Mouse (Mus musculus): ENCODE measurements around the gene Glyctk.
A peak's percentile ranks its signal among the peaks of the same experiment; 100 is the strongest.

The Glyctk gene

DNA sequence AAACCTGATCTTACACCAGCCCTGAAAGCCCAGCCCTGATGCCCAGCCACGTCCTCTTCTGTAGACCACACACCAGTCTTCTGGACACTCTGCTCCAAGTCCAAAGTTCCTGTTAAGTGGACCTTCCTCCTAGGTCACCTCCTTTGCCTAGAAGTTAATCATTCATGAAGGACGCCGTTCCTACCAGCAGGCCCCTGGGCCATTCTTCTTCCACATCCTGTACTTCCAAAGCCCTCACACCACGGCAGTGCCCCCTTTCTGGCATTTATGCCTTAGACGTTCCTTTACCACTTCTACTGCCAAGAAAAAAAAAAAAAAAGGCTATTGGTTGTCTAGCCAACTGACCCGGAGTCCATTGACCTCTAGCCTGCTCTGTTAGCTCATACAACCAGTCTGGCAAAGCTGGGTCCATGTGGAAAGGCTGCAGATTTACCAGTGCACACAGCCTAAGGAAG, at the start of gene Glyctk:
Glyctk (minus strand) TSS at position 102 of the 455 bp plus-strand sequence.
- no peak for DNase-seq (ENCODE audit: low read depth, low spot score)

DNA sequence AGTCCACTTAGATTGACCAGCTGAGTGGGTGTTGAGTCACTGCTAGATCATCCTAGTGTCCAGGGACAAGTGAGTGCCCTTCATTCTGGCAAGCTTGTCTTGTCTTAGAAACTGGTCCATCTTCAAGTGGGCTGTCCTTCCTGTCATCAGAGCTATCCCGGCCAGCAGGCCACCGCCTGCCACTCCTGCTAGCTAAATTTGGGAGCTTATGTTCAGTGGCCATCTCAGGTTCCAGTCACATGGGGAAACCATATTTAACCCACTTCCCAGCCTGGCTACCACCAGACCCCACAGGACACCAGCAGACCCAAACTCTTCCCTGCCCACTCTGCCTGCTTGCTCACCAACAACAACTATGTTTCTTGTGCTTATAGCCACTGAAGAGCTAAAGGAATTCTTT, 48.6 kb upstream of the Glyctk start:
- DNase-seq (ENCODE audit: low read depth, low spot score) = no peak

DNA sequence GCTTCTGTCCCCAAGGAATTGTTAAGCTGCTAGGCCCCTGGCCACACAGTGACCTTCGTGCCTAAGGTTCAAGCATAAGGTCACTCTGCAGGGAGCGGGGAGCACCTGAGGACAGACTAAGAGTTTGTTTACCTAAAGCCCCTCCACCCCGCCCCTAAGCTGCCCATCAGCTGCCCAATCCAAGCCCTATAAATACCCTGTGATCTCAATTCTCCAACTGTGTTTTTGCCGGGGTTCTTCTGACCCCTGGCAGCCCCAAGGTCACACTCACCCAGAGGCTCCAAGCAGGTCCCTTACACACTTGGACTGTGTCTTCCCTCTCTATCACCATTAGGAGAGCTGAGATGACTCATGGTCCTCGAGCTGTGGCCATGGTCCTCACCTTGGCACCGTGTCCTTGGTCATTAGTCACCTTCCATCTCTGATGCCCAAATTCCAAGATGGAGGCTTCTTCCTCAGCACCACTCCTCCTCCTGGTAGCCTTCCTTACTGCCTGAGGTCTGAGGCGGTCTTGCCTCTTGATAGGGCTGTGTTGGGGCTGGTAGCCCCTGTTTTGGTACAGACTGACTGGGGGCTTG, 47.9 kb upstream of the Glyctk start:
- DNase-seq (ENCODE audit: low read depth, low spot score) = no peak

DNA sequence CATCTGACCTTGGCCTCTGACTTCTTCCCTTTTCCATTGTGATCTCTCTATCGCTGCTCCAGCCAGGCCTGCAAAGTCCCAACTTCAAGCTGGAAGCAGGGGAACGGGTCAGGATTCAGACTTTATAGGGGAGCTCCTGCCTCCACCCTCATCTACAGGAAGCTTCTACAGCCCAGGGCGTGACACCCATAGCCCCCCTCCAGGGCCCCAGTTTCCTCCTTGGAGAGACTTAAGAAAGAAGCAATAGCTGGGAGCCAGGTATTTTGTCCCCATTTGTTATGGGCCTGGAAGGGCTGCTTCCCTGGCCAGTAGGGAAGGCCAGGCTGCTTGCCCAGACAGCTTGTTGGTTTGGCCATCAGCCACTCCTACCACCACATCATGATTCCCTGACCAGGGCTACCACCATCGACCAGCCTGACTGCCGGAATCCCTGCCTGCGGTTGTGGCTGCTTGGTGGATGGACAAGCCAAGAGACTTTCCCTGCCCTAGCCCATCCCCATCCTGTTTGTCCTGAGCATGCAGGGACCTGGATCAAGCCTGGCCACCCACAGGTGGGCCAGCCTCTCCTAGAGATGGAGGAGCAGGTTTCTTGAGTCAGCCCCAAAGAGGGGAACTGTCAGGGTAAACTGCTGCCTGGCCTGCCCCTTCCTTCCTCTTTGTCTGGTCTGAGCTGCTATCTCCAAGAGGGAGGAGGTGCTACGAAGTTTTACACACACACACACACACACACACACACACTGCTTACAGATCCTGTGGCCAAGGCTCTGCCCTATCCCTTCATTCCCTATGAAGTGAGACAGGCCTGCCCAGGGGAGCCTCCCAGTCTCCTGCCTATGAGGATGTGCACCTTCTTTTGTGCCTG, 46.3 kb upstream of the Glyctk start:
- DNase-seq (ENCODE audit: low read depth, low spot score) = no peak

DNA sequence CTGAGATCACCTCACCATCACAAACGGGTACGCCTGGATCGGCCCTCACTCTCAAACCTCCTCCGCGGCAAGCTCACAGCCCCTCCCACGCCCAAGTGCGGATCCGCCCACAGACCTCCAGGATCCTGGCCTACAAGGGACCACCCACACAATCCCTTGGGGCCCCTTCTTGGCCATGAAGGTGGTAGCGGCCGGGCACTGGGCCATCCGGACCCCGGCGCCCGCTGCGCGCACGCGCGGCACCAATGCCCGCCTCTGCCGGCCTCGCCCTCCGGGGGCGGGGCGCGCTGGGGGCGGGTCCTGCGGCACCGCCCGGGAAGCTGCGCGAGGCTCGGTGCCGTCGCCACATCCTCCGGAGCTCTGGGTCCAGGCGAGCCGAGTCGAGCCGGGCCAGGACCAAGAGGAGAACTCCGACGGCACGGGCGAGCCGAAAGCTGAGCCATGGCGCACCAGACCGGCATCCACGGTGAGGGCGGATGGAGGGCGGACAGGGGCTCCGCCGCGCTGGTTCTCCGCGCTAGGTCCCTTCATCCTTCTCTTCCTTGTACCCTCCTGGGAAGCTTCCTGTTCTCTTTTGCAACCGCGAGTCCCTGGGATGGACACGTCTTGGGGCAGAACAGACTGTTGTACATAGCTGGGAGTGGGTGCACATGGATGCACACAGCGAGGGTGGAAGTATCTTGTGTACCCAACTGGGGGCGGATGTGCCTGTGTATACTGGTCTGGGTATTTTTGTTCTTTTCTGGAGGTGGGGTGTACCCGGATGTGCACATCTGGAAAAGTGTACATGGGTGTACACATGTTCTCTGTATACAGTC, 45.1 kb upstream of the Glyctk start, which contains the start of gene Twf2:
Twf2 (plus strand) TSS at position 290 of the 818 bp plus-strand sequence.
- peak; percentile 70 for DNase-seq (ENCODE audit: low read depth, low spot score)

DNA sequence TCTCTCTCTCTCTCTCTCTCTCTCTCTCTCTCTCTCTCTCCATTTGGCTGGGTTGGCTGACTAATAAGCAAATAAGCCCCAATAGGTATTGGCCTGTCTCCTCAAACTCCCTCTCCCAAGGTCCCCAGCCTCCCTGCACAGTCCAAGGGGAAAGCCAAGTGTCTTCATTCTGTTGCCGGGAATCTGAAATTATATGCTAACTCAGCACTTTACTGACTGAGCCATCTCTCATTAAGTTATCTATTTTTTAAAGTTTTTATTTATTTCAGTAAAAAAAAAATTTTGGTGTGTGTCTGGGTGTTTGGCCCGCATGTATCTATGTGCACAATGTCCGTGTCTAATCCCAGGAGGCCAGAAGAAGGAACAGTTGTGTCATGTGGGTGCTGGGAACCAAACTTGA, 44.0 kb upstream of the Glyctk start:
- DNase-seq (ENCODE audit: low read depth, low spot score) = no peak

DNA sequence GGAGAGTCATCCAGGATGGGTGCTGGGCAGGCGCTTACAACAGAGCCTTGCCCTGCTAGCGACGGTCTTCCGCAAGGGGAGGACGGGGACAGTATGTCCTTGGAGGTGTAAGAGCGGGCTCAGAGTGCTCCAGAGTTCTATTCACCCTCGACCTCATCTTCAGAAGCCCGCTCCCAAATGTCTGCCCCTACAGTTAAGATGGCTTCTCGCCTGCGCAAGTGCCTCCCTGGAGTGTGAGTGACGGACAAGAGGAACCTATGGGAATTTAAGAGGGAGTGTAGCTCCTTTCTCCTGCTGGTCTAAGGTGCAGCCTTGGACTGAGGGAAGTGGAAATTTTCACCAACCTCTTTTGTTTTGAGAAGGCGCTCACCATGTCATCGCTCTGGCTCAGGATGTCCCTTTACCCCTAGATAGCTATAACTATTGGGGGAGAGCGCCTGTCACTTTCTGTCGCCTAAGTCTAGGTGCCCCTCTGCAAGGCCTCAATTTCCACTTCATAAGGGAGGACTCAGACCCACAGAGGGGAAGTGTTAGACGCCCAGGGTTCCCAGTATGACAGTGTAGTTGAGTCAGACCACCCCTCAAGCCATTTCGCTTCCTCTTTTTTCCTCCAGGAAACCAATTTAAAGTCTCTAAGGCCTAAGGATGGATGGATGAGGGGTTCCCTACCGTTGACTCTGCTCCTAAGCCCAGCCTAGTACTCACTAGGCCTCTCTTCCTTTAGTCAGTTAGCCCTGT, 41.8 kb upstream of the Glyctk start, which contains the start of gene Ppm1m:
Ppm1m (minus strand) TSS at position 212 of the 738 bp plus-strand sequence.
- no peak for DNase-seq (ENCODE audit: low read depth, low spot score)

DNA sequence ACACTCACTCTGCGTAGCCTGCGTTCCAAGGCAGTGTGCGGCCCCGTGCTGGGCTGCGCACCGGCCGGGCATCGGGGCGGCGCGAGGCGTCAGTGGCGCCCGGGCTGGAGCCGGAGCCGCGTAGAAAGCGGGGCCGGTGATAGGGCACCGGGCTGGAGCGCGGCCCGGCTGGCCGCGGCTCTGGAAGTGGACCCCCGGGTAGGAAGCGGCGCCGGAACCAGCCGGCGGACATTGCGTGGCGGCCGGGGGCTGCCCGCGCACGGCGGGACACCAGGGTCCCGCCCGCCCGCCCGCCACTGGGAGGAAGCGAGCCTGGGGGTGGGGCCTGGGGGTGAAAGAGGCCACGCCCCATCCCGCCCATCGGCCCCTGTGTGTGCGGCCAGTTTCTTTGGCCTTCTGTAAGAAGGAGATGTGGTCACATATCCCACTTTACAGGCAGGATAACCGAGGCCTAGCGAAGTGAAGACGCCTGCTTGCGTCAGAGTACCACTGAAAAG, 41.1 kb upstream of the Glyctk start:
- DNase-seq (ENCODE audit: low read depth, low spot score) = no peak

DNA sequence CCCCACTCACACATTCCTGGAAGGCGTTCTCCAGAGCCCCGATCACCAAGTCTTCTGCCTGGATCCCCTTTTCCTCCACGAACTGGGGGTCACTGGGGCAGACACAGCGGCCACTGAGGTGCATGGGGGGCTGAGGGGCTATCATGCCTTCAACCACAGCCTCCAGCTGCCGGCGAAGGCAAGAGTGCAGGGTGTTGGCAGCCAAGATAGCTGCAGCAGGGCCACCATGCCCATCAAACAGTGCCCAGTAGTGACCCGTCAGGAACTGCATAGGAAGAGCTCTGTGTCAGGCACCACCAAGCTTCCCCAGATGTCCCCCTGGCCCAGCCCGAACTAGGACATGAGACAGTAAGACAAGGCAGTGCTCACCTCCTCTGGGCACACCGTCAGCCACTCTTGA, 39.8 kb upstream of the Glyctk start:
- DNase-seq (ENCODE audit: low read depth, low spot score) = no peak

DNA sequence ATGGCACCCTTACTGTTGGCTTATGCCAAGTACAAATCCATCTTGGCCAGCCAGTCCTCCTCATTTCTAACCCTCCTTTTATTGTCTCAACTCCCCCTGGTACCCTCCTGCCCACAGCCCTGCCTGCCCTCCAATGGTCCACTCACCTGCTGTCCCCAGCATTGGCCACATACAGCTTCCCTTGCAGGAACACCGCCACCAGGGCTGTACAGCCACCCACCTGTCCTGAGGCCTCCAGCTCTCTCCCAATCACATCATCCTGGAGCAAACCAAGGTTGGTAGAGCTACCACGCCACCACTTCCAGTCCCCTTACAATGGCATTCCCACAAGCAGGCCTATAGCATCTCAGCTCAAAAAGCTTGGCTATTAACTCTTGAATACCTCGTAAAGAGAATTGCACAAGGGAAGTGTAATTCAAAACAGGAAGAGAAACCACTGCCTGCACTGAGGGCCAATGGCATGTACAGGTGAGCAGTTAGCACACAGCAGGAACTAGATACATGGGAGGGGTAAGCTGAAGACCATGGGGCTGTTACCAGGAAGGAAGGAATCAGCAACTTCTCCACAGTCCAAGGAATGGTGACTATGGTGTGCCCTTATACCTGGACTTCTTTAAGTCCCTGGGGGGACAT, 39.3 kb upstream of the Glyctk start:
- DNase-seq (ENCODE audit: low read depth, low spot score) = no peak

DNA sequence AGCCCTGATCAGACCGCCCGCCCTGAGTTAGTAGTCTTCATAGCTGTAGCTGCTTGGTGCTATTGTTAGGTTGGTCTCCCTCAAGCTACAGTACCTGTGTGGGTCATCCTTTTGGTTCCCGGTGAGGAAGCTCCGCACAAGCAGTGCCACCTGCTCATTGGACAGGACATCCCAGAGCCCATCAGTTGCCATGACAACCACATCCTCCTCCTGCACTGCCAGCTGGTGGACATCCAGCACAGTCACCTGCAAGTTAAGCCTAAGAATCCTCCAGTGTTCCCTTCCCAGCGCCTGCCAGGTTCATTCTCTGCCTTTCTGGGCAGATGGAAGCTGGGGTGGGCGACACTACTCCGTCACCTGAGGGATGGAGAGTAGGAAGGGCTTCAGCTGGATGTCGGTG, 37.8 kb upstream of the Glyctk start:
- no peak for DNase-seq (ENCODE audit: low read depth, low spot score)

DNA sequence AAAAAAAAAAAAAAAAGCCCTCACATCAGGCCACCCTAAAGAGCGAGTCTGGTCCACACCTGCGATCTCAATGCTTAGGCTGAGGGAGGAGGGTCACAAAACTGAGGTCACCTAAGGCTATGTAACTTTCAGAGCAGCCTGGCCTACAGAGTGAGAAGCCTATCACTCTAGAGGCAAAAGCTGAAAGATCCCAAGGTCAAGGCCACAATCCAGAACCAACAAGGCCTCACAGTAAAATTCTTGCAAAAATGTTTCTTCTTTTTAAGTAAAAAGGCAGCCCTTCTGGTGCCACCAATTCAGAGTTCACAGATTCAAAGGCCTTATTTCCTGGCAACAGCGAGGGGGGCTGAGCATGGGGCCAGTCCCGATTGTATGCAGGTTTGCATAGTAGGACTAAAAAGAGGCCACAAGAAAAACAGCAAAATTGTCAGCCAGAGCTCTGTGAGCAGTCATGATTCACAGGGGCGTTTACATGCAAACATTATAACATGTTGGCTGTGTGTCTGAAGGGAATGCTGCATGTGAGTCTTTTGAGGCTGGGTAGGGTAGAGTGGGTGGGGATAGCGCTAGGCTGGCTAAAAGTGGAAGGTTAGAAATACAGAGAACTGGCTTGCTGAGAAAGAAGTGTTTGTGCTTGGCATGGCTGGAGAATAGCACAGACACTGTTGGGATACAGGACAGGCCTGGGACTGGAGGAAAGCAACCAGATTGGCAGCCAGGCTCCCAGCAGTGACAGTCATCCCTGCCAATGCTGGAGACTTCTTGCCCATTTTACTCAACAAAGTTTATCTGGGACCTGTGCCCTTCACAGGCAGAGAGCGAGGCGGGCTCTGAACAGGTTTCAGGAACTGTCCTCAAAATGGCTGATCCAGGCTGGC, 36.2 kb upstream of the Glyctk start:
- no peak for DNase-seq (ENCODE audit: low read depth, low spot score)

DNA sequence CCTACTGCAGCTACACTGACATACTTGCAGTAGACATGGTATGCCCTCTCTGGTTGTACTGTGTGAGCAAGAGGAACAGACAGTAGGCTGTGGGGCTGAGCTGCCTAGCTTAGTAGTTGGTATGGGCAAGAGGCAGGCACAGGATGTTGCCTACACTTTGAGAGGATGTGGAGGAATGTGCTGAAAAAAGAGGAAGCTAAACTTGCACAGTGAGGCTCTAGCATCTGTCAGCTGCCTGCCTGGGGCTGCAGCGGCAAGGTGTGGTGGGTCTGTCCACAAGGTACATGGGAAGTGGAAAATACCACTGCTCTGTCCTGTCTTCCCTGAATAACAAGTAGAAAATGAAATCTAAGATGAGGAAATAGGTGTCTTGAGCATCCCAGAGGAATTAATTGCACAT, 35.1 kb upstream of the Glyctk start:
- DNase-seq (ENCODE audit: low read depth, low spot score) = no peak

DNA sequence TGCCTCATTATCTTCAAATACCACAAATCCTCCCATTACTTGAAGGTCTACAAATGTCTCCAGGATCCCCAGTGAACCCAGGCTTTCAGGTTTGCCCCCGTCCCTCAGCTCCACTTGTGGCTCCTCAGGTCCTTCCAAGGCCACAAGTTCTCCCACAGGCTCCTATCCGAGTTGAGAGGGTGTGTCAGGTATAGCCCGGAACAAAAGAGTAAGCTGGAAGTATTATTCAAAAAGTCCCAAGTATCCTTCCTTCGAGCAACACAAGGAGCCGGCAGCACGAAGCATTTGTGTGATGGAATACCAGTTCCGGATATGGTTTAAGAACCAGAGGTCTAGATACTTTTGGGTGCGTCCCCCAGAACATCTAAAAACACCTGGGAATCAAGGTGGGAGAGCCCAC, 34.1 kb upstream of the Glyctk start:
- DNase-seq (ENCODE audit: low read depth, low spot score) = no peak

DNA sequence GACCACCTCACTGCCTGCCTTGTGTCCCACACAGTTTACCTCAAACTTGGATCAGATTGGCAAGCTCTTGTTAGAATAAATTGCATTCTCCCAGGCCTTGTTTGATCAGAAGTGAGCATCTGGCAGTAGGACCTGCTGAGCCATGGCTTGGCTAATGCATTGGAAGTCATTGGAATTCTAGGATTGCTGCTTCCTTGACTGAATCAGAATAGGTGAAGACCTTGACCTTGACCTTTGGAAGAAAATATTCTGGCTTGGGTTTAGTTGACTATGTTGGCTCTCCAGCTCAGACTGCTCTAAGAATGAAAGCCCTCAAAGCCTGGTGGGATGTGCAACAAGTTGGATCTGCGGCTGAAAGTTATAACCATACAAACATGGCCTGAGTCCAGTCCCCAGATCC, 33.4 kb upstream of the Glyctk start:
- DNase-seq (ENCODE audit: low read depth, low spot score) = no peak

DNA sequence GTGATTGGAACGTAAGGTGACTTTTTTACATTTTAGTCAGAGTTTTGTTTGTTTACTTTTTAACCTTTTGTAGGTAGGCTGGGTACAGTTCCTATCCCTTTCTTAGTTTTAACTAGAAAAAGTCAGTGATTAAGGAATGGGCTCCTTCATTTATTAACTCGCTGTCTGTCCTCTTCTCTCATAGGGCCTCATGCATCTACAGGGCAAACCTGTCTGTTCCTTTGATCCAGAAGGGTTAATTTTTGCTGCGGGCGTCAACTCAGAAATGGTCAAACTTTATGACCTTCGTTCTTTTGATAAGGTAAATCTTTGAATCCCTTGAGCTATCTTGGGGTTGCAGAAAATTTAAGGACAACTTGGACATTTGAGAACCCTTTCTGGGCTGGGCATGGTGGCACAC, 26.1 kb upstream of the Glyctk start:
- DNase-seq (ENCODE audit: low read depth, low spot score) = no peak

DNA sequence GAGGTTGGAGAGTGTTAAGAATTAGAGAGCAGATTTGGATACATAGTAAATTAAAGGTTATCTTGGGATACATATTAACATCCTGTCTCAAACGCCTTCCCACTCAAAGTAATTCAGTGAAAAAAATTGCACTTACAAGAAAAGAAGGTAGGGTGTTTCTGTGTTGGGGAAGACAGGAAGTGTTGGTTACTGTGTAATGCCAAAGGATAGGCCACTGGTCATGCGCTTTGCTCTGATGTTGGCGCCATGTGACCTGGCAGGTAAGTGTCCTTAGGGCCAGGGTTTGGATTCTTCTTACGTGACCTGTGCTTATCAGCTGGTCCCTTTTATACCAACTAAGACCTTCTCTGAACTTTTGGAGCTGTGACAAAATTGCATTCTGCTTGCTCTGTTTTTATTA, 24.2 kb upstream of the Glyctk start:
- DNase-seq (ENCODE audit: low read depth, low spot score) = no peak

DNA sequence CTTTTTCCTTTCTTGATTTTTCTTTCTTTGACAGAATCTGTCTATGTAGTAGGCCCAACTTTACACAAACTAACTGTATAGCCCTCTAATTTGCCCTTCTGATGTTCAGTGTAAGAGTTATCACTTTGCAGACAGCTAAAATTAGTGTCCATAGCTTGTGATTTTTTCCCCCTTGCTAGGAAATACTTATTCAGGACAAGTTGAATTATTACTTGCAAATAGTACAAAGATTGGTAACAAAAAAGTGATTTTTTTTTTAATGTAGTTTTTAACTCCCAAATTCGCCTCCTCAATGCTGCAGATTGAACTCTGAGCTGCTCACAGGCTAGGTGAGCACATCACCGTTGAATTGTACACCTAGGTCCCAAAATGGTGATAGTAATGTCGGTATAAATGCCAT, 22.0 kb upstream of the Glyctk start:
- DNase-seq (ENCODE audit: low read depth, low spot score) = no peak

DNA sequence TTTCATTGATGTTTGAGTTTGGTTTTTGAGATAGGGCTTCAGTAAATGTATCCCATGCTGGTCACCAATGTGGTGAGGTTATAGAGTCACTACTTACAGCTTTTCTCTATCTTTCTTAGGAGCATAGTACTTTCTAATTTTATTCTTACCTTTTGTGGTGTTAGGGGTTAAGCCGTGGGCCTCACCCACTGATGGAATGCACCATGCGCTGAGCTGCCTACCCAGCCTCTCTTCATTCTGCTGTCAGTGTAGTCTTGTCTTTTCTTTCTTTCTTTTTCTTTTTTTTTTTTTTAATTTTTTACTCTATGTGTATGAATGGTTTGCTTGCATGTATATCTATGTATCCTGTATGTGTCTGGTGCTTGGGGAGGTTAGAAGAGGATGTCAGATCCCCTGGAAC, 21.5 kb upstream of the Glyctk start:
- no peak for DNase-seq (ENCODE audit: low read depth, low spot score)

DNA sequence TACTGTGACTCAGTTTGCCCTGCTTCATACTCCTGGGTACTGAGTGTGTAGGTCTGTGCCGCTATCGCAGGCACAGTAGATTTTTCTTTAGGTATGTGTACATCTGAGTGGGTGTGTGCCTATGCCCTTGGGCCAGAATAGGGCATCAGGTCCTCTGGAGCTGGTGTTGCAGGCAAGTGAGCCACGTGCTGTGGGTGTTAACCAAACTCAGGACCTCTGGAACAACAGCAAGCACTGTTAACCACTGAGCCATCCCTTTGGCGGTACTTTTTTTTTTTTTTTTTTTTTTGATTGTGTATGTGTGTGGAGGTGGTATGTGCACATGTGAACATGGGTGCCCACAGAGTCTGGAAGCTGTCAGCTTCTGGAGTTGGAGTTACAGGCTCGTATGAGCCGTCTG, 19.9 kb upstream of the Glyctk start:
- DNase-seq (ENCODE audit: low read depth, low spot score) = no peak

Measured in brain, embryonic 18.5 days (tissue).